Mouse (Mus musculus) myocyte (in vitro differentiated cells): ENCODE data around the gene Susd6. TPM values are rescaled to one million over a fixed set of nuclear protein-coding genes. Genes with fewer than 3 reads are reported as not detected.
A peak's percentile ranks its signal among the peaks of the same experiment; 100 is the strongest.

Experiments
- H3K27me3 ChIP-seq: one replicate; pipeline ENCODE4 v1.6.1; 2011; ENCODE audit not compliant: control insufficient read depth, insufficient read depth, insufficient read length
- H3K36me3 ChIP-seq: one replicate; pipeline ENCODE4 v1.6.1; 2011; ENCODE audit not compliant: control insufficient read depth, insufficient read depth
- H3K4me2 ChIP-seq: one replicate; pipeline ENCODE4 v1.6.1; 2011; ENCODE audit warnings: low read depth, control low read depth
- H3K4me3 ChIP-seq: one replicate; pipeline ENCODE4 v1.5.1; 2011; ENCODE audit warnings: mild to moderate bottlenecking, control low read depth, moderate library complexity
- H3K79me2 ChIP-seq: one replicate; pipeline ENCODE4 v1.6.1; 2011; ENCODE audit not compliant: control insufficient read depth, insufficient read depth
- H3ac ChIP-seq: one replicate; pipeline ENCODE4 v1.6.1; 2011; ENCODE audit not compliant: control insufficient read depth, insufficient read length
- CEBPB ChIP-seq: IDR thresholded peaks from 2 replicates; pipeline ENCODE4 v1.6.1; 2011; ENCODE audit warnings: mild to moderate bottlenecking, moderate library complexity; ENCODE audit not compliant: poor library complexity, insufficient read depth, severe bottlenecking
- E2F4 ChIP-seq: IDR thresholded peaks from one replicate; pipeline ENCODE4 v1.6.1; 2011; ENCODE audit warnings: mild to moderate bottlenecking, control low read depth, moderate library complexity; ENCODE audit not compliant: insufficient read depth
- MAX ChIP-seq: IDR thresholded peaks from one replicate; pipeline ENCODE4 v1.6.1; 2011; ENCODE audit warnings: low read depth, mild to moderate bottlenecking, control low read depth
- MYOD1 ChIP-seq, 3 experiments: IDR thresholded peaks; one replicate each; pipeline ENCODE4 v1.6.1; 2011; ENCODE audit warnings: control low read depth in 2 of 3, low read depth in 2 of 3, mild to moderate bottlenecking in 2 of 3, moderate library complexity in 1 of 3; ENCODE audit not compliant: insufficient read length in 2 of 3, control insufficient read depth in 1 of 3
- MYOG ChIP-seq, 3 experiments: IDR thresholded peaks; one replicate each; pipeline ENCODE4 v1.6.1; 2011; ENCODE audit warnings: control low read depth in 2 of 3, low read depth in 2 of 3, mild to moderate bottlenecking in 2 of 3; ENCODE audit not compliant: insufficient read length in 2 of 3, control insufficient read depth in 1 of 3, insufficient read depth in 1 of 3
- POLR2A ChIP-seq: IDR thresholded peaks from one replicate; pipeline ENCODE4 v1.6.1; 2011; ENCODE audit warnings: low read depth, mild to moderate bottlenecking, control low read depth, moderate library complexity; ENCODE audit not compliant: insufficient read length
- POLR2AphosphoS2 ChIP-seq: IDR thresholded peaks from one replicate; pipeline ENCODE4 v1.6.1; 2011; ENCODE audit warnings: low read depth, control low read depth; ENCODE audit not compliant: insufficient read length
- REST ChIP-seq: IDR thresholded peaks from one replicate; pipeline ENCODE4 v1.6.1; 2011; ENCODE audit warnings: mild to moderate bottlenecking, control low read depth, moderate library complexity; ENCODE audit not compliant: insufficient read depth, insufficient read length
- SRF ChIP-seq: IDR thresholded peaks from one replicate; pipeline ENCODE4 v1.6.1; 2011; ENCODE audit warnings: low read depth; ENCODE audit not compliant: control insufficient read depth, insufficient read length
- TCF12 ChIP-seq: IDR thresholded peaks from one replicate; pipeline ENCODE4 v1.6.1; 2011; ENCODE audit warnings: mild to moderate bottlenecking, control low read depth; ENCODE audit not compliant: poor library complexity, insufficient read depth, severe bottlenecking
- TCF3 ChIP-seq: IDR thresholded peaks from one replicate; pipeline ENCODE4 v1.6.1; 2011; ENCODE audit warnings: low read depth, control low read depth; ENCODE audit not compliant: insufficient read length
- USF1 ChIP-seq: IDR thresholded peaks from one replicate; pipeline ENCODE4 v1.6.1; 2011; ENCODE audit warnings: low read depth, mild to moderate bottlenecking, control low read depth, moderate library complexity
- polyA plus RNA-seq: library from polyadenylated mRNA; unstranded; fragments of >200 nt; fragmentation: generic; extraction: Trizol; gene quantifications from one replicate; pipeline ENCODE4 v1.2.1, GENCODE M21; 2012; ENCODE audit warnings: missing spikeins

Susd6 gene
- polyA plus RNA-seq, 1 experiment, result 64.0 TPM

DNA sequence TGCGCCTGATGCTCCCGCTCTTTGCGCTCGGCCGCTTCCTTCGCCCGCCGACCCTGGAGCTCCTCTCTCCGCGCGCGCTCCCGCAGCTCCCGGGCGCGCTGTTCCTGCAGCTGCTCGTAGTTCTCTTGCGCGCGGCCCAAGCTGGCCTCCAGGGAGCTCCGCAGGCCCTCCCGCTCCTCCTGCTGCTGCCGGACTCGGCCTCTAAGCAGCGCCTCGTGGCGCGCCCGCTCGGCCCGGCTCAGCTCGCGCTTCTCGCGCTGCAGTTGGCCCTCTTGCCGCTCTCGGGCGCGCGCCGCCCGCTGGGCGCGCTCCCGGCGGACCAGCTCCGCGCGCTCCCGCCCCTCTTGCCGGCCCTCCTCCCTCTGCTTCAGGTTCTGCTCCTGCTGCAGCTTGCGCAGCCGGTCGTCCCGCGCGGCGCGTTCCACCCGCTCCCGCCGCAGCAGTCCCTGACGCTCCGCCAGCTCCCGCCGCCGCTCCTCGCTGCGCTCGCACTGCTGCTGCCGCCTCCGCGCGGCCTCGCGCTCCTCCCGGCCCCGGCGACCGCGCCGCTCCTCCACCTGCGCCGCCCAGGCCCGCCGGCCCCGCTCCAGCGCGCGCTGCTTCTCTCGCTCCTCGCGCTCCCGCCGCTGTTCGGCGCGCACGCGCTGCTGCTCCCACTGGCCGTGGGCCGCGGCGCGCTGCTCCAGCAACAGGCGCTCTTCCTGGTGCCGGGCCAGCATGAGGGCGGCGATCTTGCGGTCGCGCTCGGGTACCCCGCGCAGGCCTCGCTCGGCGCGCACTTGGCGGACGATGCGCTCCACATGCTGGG, 32.4 kb upstream of the Susd6 start:
- TF ChIP-seq MYOD1 (IDR thresholded peaks at IDR 0.05; ENCODE audit: control insufficient read depth in 1 of 3, insufficient read length in 2 of 3, low read depth in 2 of 3) (no peak), E2F4 (no peak), TCF3 (no peak), MAX (no peak), CEBPB (no peak), REST (no peak), USF1 (no peak), SRF (no peak), POLR2AphosphoS2 (no peak)
- Histone ChIP-seq H3K36me3 (no peaks in the 10 kb centered on the region), H3K27me3 (peaks cover 64% of the 10 kb centered on the region), H3ac (no peak overlapping the region), H3K4me2 (peak overlapping the region; percentile 34), H3K4me3 (no peak overlapping the region), H3K79me2 (no peaks in the 10 kb centered on the region)

- H3ac ChIP-seq, result no peak overlapping the region
- H3K4me2 ChIP-seq, result peak overlapping the region; percentile 34
- H3K27me3 ChIP-seq, result peaks cover 64% of the 10 kb centered on the region
- TF ChIP-seq USF1, result no peak
- no peak overlapping the region for H3K4me3 ChIP-seq
- H3K79me2 ChIP-seq, result no peaks in the 10 kb centered on the region
- no peaks in the 10 kb centered on the region for H3K36me3 ChIP-seq
These were observed 31.5 kb upstream of the Susd6 start for GRCm38 (mm10) chr12:80758559-80759386.

DNA sequence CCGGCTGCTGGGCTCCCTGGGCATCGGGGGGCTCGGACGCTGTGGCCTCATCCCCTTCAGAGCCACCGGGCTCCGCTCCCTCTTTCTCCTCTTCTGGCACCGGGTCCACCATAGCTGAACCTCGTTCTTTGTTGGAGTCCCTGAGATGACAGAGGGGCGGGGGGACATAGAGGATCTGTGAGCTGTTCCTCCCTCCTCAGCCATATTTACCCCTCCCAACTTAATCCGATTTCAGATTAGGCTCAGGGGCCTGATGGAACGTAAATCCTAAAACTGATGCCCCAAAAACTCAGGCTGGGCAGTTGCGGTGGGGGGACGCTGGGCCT, 31.0 kb upstream of the Susd6 start:
- Histone ChIP-seq H3K79me2 (no peaks in the 10 kb centered on the region), H3K27me3 (peaks cover 64% of the 10 kb centered on the region), H3K4me2 (no peak overlapping the region), H3K36me3 (no peaks in the 10 kb centered on the region), H3ac (no peak overlapping the region), H3K4me3 (no peak overlapping the region)
- TF ChIP-seq TCF3 (no peak), USF1 (no peak), SRF (no peak), POLR2AphosphoS2 (no peak), MYOD1 (IDR thresholded peaks at IDR 0.05; ENCODE audit: control insufficient read depth in 1 of 3, insufficient read length in 2 of 3, low read depth in 2 of 3) (no peak), MAX (no peak), TCF12 (no peak), POLR2A (no peak), E2F4 (no peak), MYOG (IDR thresholded peaks at IDR 0.05; ENCODE audit: control insufficient read depth in 1 of 3, insufficient read depth in 1 of 3, insufficient read length in 2 of 3, low read depth in 2 of 3) (no peak), CEBPB (no peak), REST (no peak)

- Histone ChIP-seq H3ac (no peak overlapping the region), H3K36me3 (no peaks in the 10 kb centered on the region), H3K4me3 (no peak overlapping the region), H3K4me2 (no peak overlapping the region), H3K27me3 (peaks cover 61% of the 10 kb centered on the region), H3K79me2 (no peaks in the 10 kb centered on the region)
- no peak for TF ChIP-seq TCF3
- TF ChIP-seq REST, result no peak
- TF ChIP-seq POLR2A, result no peak
- no peak for TF ChIP-seq E2F4
- no peak for TF ChIP-seq MYOD1 (IDR thresholded peaks at IDR 0.05; ENCODE audit: control insufficient read depth in 1 of 3, insufficient read length in 2 of 3, low read depth in 2 of 3)
- no peak for TF ChIP-seq SRF
- no peak for TF ChIP-seq MYOG (IDR thresholded peaks at IDR 0.05; ENCODE audit: control insufficient read depth in 1 of 3, insufficient read depth in 1 of 3, insufficient read length in 2 of 3, low read depth in 2 of 3)
- no peak for TF ChIP-seq POLR2AphosphoS2
- TF ChIP-seq TCF12, result no peak
- TF ChIP-seq MAX, result no peak
- TF ChIP-seq USF1, result no peak
- no peak for TF ChIP-seq CEBPB
These were observed 30.5 kb upstream of the Susd6 start for GRCm38 (mm10) chr12:80759713-80760395.

GRCm38 (mm10) chr12:80760396-80760801, 29.9 kb upstream of the Susd6 start, which contains the start of gene Ccdc177:
Gene Ccdc177, minus strand, starts transcription at chr12:80760687.
- no peak within 1 kb of the TSS for H3K4me2 ChIP-seq

More at GRCm38 (mm10) chr12:80760396-80760801, 29.9 kb upstream of the Susd6 start, which contains the start of gene Ccdc177:
- Histone ChIP-seq H3ac (no peak within 1 kb of the TSS), H3K79me2 (no peaks in the 10 kb centered on the region), H3K36me3 (no peaks in the 10 kb centered on the region), H3K4me3 (no peak within 1 kb of the TSS), H3K27me3 (peaks cover 56% of the 10 kb centered on the region)
- TF ChIP-seq MYOG (IDR thresholded peaks at IDR 0.05; ENCODE audit: control insufficient read depth in 1 of 3, insufficient read depth in 1 of 3, insufficient read length in 2 of 3, low read depth in 2 of 3), result no peak
- TF ChIP-seq CEBPB, result no peak
- TF ChIP-seq SRF, result no peak
- no peak for TF ChIP-seq USF1
- TF ChIP-seq MAX, result no peak
- no peak for TF ChIP-seq TCF12
- TF ChIP-seq MYOD1 (IDR thresholded peaks at IDR 0.05; ENCODE audit: control insufficient read depth in 1 of 3, insufficient read length in 2 of 3, low read depth in 2 of 3), result no peak
- TF ChIP-seq REST, result no peak
- no peak for TF ChIP-seq POLR2AphosphoS2
- no peak for TF ChIP-seq E2F4
- TF ChIP-seq TCF3, result no peak
- TF ChIP-seq POLR2A, result no peak
